Mouse (Mus musculus): ENCODE measurements around the gene Sfmbt1. TPM values are rescaled to one million over a fixed set of nuclear protein-coding genes. Genes with fewer than 3 reads are reported as not detected.

Sfmbt1 gene
- polyA plus RNA-seq, 1 experiment from 2014 or later: 15.9 TPM

DNA sequence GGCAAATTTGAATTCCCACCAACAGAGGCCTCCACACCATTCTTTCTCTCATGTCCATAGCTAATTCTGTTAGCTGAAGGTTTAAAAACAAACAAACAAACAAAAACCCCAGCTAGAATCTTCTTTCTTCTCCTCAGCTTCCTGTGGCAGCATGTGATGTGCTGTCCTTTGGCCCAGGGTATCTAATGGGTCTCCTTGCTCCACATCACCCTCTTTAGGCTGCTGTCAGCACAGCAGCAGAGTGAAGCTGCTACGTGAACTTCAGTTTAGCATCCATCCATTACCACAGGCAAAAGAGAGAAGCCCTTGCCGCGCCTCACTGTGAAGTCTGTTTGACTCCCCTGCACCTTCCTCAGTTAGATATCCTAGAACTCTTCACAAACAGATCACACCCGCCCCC is 143.3 kb downstream of the Sfmbt1 start:
- no peak for ATAC-seq
- Histone ChIP-seq H3K9me3 (ENCODE audit: control insufficient read depth, low read length) (no peaks in the 10 kb centered on the region), H3K4me1 (ENCODE audit: control insufficient read depth, insufficient read depth, low read depth, low read length) (no peaks in the 10 kb centered on the region), H3K27me3 (replicated peaks; ENCODE audit: control insufficient read depth, insufficient read depth, low read length) (no peaks in the 10 kb centered on the region), H3K9ac (ENCODE audit: low read depth, low read length) (no peak overlapping the region), H3K36me3 (ENCODE audit: control insufficient read depth, insufficient read depth, low read length) (no peaks in the 10 kb centered on the region), H3K4me3 (ENCODE audit: low read length) (no peak overlapping the region), H3K27ac (ENCODE audit: low read depth, low read length) (no peak overlapping the region), H3K4me2 (ENCODE audit: low read length) (no peak overlapping the region)
- 80% methylated on average over 4 of the region's 4 CpGs for WGBS

DNA sequence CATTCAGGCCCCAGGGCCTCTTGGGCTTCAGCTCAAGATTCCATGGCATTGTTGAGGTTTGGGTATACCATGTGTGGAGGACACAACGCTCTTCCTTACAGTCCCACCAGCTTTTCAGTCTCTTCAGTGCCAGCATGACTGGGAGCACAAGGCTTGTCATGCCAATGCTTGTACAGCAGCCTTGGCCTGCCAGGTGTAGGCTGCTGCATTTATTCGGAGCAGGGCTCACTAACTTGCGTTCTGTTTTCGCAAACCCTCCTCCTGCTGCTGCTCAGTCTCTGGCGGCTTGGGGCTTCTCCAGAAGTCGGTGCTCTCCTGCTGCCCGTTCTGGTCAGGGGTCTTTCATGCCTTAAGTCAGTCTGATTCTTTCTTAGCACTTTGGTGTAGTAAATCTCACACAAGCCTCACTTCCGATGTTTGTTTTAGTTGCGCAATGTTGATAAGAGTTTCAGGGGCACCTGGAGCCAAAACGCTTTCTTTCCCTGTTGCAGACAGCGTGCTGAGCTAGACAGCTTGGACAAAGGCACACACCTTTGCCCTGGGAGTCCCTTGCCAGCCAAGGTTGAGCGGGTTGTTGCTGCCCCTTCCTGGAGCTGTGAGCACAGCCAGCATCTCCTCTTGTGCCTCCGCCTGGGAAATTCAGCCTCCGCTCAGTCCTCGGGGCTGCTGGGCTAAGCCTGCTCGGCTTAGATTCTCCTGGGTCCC is 146.9 kb downstream of the Sfmbt1 start:
- Histone ChIP-seq H3K9me3 (ENCODE audit: control insufficient read depth, low read length) (no peaks in the 10 kb centered on the region), H3K27me3 (replicated peaks; ENCODE audit: control insufficient read depth, insufficient read depth, low read length) (no peaks in the 10 kb centered on the region), H3K36me3 (ENCODE audit: control insufficient read depth, insufficient read depth, low read length) (no peaks in the 10 kb centered on the region), H3K27ac (ENCODE audit: low read depth, low read length) (no peak overlapping the region), H3K4me3 (ENCODE audit: low read length) (no peak overlapping the region), H3K4me2 (ENCODE audit: low read length) (no peak overlapping the region), H3K9ac (ENCODE audit: low read depth, low read length) (no peak overlapping the region), H3K4me1 (ENCODE audit: control insufficient read depth, insufficient read depth, low read depth, low read length) (no peaks in the 10 kb centered on the region)
- no peak for ATAC-seq
- WGBS: 78% methylated on average over 16 of the region's 16 CpGs

DNA sequence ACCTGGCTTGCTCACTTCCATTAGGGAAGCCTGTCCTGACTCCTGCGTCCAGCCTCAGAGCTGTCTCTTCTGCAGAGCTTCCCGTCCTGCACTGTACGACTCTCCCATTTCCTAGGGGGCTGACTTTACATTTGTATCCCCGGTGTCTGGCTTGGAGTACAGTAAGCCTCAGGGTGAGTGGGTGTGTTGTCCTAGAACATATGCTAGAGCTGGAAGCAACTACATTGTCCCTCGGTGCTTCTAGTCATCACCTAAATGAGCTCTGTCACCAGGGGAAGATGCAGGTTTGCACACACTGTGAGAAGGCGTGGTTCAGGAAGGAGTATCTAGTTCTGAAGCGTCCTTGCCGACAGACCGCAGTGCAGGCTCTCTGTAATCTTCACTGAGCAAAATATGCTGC is 147.7 kb downstream of the Sfmbt1 start:
- H3K27ac ChIP-seq (ENCODE audit: low read depth, low read length): no peak overlapping the region
- 90% methylated on average over 9 of the region's 9 CpGs for WGBS
- no peak overlapping the region for H3K4me3 ChIP-seq (ENCODE audit: low read length)
- H3K9ac ChIP-seq (ENCODE audit: low read depth, low read length): no peak overlapping the region
- H3K27me3 ChIP-seq (replicated peaks; ENCODE audit: control insufficient read depth, insufficient read depth, low read length): no peaks in the 10 kb centered on the region
- no peaks in the 10 kb centered on the region for H3K36me3 ChIP-seq (ENCODE audit: control insufficient read depth, insufficient read depth, low read length)
- no peaks in the 10 kb centered on the region for H3K9me3 ChIP-seq (ENCODE audit: control insufficient read depth, low read length)
- H3K4me2 ChIP-seq (ENCODE audit: low read length): no peak overlapping the region
- H3K4me1 ChIP-seq (ENCODE audit: control insufficient read depth, insufficient read depth, low read depth, low read length): no peaks in the 10 kb centered on the region
- no peak for ATAC-seq

DNA sequence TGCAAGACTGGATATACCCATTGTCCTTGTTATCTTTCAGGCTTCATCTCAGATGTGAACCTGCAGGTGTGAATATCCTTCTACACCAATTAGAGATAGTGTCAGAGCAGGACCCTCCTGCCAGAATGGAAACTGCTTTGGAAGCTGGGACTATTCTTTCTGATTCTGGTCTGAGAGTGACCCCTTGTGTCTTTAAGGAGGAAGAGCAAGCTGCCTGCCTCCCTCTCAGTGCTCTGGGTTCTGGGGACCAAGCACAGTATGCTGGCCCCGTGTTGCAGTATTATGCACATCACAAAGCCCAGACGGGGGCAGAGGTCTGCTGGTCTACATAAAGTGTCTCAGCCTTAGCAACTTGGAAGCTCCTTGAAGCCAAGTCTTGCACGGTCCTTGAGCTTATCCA is 150.7 kb downstream of the Sfmbt1 start:
- WGBS: 76% methylated on average over 3 of the region's 3 CpGs

DNA sequence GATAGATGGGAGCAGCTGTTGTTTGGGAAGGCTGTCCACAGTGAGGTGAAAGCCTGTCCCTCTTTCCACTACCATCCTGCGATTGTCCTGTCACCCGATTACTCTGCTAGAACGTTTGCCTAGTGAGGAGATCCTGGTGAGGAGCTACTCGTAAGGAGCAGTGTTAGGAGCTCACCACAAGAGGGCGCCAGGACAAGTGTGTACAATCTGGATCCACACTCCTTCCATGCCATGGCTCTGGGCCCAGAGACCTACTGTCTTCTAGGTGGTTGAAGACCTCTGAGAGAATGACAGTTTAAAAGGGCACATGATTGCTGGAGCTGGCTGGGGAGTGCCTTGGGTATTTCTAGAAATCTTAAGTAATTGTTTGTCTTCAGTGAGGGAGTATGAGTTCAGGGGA is 152.4 kb downstream of the Sfmbt1 start:
- WGBS: 36% methylated on average over 5 of the region's 5 CpGs
- no peak for ATAC-seq
- Histone ChIP-seq H3K36me3 (ENCODE audit: control insufficient read depth, insufficient read depth, low read length) (no peaks in the 10 kb centered on the region), H3K27ac (ENCODE audit: low read depth, low read length) (no peak overlapping the region), H3K4me3 (ENCODE audit: low read length) (no peak overlapping the region), H3K27me3 (replicated peaks; ENCODE audit: control insufficient read depth, insufficient read depth, low read length) (no peaks in the 10 kb centered on the region), H3K4me2 (ENCODE audit: low read length) (no peak overlapping the region), H3K9ac (ENCODE audit: low read depth, low read length) (no peak overlapping the region), H3K9me3 (ENCODE audit: control insufficient read depth, low read length) (no peaks in the 10 kb centered on the region), H3K4me1 (ENCODE audit: control insufficient read depth, insufficient read depth, low read depth, low read length) (no peaks in the 10 kb centered on the region)

More for the DNA sequence above, 150.7 kb downstream of the Sfmbt1 start:
- Histone ChIP-seq H3K4me3 (ENCODE audit: low read length) (no peak overlapping the region), H3K4me2 (ENCODE audit: low read length) (no peak overlapping the region), H3K9ac (ENCODE audit: low read depth, low read length) (no peak overlapping the region), H3K9me3 (ENCODE audit: control insufficient read depth, low read length) (no peaks in the 10 kb centered on the region), H3K27me3 (replicated peaks; ENCODE audit: control insufficient read depth, insufficient read depth, low read length) (no peaks in the 10 kb centered on the region), H3K27ac (ENCODE audit: low read depth, low read length) (no peak overlapping the region), H3K36me3 (ENCODE audit: control insufficient read depth, insufficient read depth, low read length) (no peaks in the 10 kb centered on the region), H3K4me1 (ENCODE audit: control insufficient read depth, insufficient read depth, low read depth, low read length) (no peaks in the 10 kb centered on the region)
- no peak for ATAC-seq

DNA sequence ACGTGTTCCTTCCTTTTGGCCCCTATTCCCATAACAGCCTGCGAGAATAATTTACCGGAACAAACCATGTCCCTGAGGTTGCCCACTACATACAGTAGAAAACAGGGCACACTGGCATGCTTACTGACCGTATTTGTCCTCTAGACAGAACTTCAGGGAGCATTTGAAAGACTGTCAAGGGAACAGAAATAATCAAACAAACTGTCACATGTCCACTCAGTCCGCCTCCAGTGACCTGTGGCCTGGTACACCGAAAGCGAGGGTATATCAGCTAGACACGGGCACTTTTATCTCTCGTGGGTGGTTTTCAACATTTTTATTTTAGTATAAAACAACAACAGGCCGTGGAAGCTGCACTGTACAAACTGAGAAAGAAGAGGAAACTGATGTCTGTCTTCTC is 154.2 kb downstream of the Sfmbt1 start:
- 92% methylated on average over 10 of the region's 10 CpGs for WGBS
- Histone ChIP-seq H3K4me1 (ENCODE audit: control insufficient read depth, insufficient read depth, low read depth, low read length) (no peaks in the 10 kb centered on the region), H3K36me3 (ENCODE audit: control insufficient read depth, insufficient read depth, low read length) (peaks cover 7% of the 10 kb centered on the region; the same call in 1 of the 2 replicates)

DNA sequence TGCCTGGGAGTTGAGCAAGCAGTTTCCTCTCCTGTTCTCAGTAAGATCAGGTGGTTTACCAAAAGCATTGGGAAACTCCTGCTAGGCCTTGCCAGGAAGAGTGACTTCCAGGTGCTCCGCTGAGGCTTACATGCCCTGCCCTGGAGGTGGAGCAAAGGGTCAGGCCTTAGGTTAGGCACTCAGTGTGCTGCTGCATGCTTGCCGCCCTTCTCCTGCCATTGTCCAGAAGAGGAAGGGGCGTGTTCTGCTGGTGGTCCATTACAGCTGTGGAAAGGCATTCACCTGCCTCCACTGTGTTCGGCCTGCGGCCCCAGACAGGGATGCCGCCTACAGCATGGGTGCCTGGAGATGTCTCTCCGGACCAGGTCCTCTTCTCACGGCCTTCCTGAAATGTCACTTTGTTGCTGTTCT is 154.7 kb downstream of the Sfmbt1 start:
- Histone ChIP-seq H3K4me1 (ENCODE audit: control insufficient read depth, insufficient read depth, low read depth, low read length) (no peaks in the 10 kb centered on the region), H3K9ac (ENCODE audit: low read depth, low read length) (no peak overlapping the region), H3K27me3 (replicated peaks; ENCODE audit: control insufficient read depth, insufficient read depth, low read length) (no peaks in the 10 kb centered on the region), H3K36me3 (ENCODE audit: control insufficient read depth, insufficient read depth, low read length) (peaks cover 7% of the 10 kb centered on the region; the same call in 1 of the 2 replicates), H3K4me2 (ENCODE audit: low read length) (no peak overlapping the region), H3K27ac (ENCODE audit: low read depth, low read length) (no peak overlapping the region), H3K9me3 (ENCODE audit: control insufficient read depth, low read length) (no peaks in the 10 kb centered on the region), H3K4me3 (ENCODE audit: low read length) (no peak overlapping the region)
- no peak for ATAC-seq
- 85% methylated on average over 8 of the region's 8 CpGs for WGBS

More for the DNA sequence above, 154.2 kb downstream of the Sfmbt1 start:
- H3K27ac ChIP-seq (ENCODE audit: low read depth, low read length): no peak overlapping the region
- no peak overlapping the region for H3K9ac ChIP-seq (ENCODE audit: low read depth, low read length)
- H3K4me2 ChIP-seq (ENCODE audit: low read length): no peak overlapping the region
- no peak overlapping the region for H3K4me3 ChIP-seq (ENCODE audit: low read length)
- no peaks in the 10 kb centered on the region for H3K27me3 ChIP-seq (replicated peaks; ENCODE audit: control insufficient read depth, insufficient read depth, low read length)
- no peak for ATAC-seq
- no peaks in the 10 kb centered on the region for H3K9me3 ChIP-seq (ENCODE audit: control insufficient read depth, low read length)

DNA sequence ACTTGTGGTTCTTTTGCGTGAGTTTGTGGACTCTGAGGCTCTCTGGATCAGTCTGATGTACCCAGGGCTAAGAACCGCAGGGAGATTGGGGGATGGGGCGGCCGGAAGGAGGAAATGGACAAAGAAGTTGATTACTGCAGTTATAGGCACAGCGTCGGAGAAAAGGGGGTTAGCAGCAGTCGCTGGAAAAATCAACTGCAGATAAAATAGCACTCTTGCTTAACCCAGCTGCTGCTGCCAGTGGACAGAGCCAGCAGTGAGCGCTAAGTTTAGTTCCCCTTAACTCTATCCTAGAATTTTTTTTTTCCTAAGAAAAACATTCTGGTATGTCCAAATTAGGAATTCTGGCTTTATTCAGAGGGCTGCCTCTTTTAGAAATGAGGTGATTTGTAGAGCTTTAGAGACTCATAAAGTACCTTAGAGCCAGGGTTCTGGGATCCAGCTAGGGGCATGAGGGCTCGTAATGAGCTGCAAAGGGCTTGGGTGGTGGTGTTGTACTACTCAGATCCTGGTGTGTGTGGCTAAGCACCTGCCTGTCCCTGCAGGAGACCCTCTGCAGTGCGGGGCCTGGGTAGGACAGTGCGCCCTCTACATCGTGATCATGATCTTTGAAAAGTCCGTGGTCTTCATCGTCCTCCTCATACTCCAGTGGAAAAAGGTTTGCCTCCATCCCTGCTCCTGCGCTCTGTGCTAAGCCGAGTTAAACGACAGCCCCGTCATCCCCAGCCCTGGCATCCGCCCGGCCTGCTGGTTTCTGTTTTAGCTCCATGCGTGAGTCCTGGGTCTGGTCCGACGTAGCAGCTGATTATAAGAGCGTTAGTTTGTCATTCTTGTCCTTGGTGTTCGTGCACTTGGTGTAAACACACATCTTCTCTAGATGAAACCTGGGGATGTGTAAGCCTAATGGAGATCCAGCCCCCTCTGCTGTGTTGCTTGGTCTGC is 155.8 kb downstream of the Sfmbt1 start:
- H3K9ac ChIP-seq (ENCODE audit: low read depth, low read length): no peak overlapping the region
- no peak overlapping the region for H3K4me2 ChIP-seq (ENCODE audit: low read length)
- H3K36me3 ChIP-seq (ENCODE audit: control insufficient read depth, insufficient read depth, low read length): peaks cover 7% of the 10 kb centered on the region; the same call in 1 of the 2 replicates
- no peak for ATAC-seq
- no peak overlapping the region for H3K4me3 ChIP-seq (ENCODE audit: low read length)
- 87% methylated on average over 25 of the region's 25 CpGs for WGBS
- no peaks in the 10 kb centered on the region for H3K9me3 ChIP-seq (ENCODE audit: control insufficient read depth, low read length)
- H3K4me1 ChIP-seq (ENCODE audit: control insufficient read depth, insufficient read depth, low read depth, low read length): no peaks in the 10 kb centered on the region
- H3K27me3 ChIP-seq (replicated peaks; ENCODE audit: control insufficient read depth, insufficient read depth, low read length): no peaks in the 10 kb centered on the region
- no peak overlapping the region for H3K27ac ChIP-seq (ENCODE audit: low read depth, low read length)
